Mouse (Mus musculus) embryonic facial prominence, embryonic 10.5 days (tissue): ENCODE results near the gene Ccdc157. TPM values are rescaled to one million over a fixed set of nuclear protein-coding genes. Genes with fewer than 3 reads are reported as not detected.
"Not testable (repeated sequence)": the region's sequence is repeated elsewhere in the genome, so short reads cannot be mapped to it uniquely, and the experiment has no call there.

Source experiments
- DNase-seq: peaks from one replicate; pipeline ENCODE4 v3.0.0-alpha.2; 2017; ENCODE audit warnings: low spot score
- H3K27ac ChIP-seq: fragments of 300-500 bp; sonication (generic); replicated peaks from 2 replicates; pipeline ENCODE4 v1.5.1; 2016; ENCODE audit warnings: mild to moderate bottlenecking
- H3K27me3 ChIP-seq: fragments of 300-500 bp; sonication (generic); replicated peaks from 2 replicates; pipeline ENCODE4 v1.6.1; 2016; ENCODE audit warnings: low read depth, mild to moderate bottlenecking; ENCODE audit not compliant: poor library complexity, severe bottlenecking
- H3K36me3 ChIP-seq: fragments of 300-500 bp; sonication (generic); replicated peaks from 2 replicates; pipeline ENCODE4 v1.6.1; 2016; ENCODE audit warnings: mild to moderate bottlenecking, moderate library complexity
- H3K4me1 ChIP-seq: fragments of 300-500 bp; sonication (generic); 2 replicates; pipeline ENCODE4 v1.6.1; 2016
- H3K4me3 ChIP-seq: fragments of 300-500 bp; sonication (generic); 2 replicates; pipeline ENCODE4 v1.5.1; 2016; ENCODE audit warnings: mild to moderate bottlenecking, moderate library complexity
- H3K9me3 ChIP-seq: fragments of 300-500 bp; sonication (generic); 2 replicates; pipeline ENCODE4 v1.6.1; 2016; ENCODE audit warnings: mild to moderate bottlenecking
- WGBS: fragments of 180-500 bp; shearing (Covaris S2); methylation state at CpG from one replicate; pipeline ENCODE4 v1.1.7; 2016; 5-methylcytosine and 5-hydroxymethylcytosine counted together
- polyA plus RNA-seq: library from polyadenylated mRNA; unstranded; fragments of >200 nt; fragmentation: Nextera tagmentation; extraction: Ambion mirVana; gene quantifications from 2 replicates; pipeline ENCODE4 v1.2.1, GENCODE M21; 2016

Ccdc157 gene
- polyA plus RNA-seq, 1 experiment from 2014 or later = 8.0 TPM

GRCm38 (mm10) chr11:4119635-4120034 is 40.5 kb downstream of the Ccdc157 start:
- no peaks in the 10 kb centered on the region for H3K36me3 ChIP-seq
- 82% methylated on average over 5 of the region's 5 CpGs for WGBS
- H3K4me3 ChIP-seq = no peak overlapping the region
- H3K9me3 ChIP-seq = no peaks in the 10 kb centered on the region
- H3K27me3 ChIP-seq = peaks cover 54% of the 10 kb centered on the region
- H3K4me1 ChIP-seq = peaks cover 17% of the 10 kb centered on the region
- H3K27ac ChIP-seq = no peak overlapping the region
- no peak for DNase-seq

DNA sequence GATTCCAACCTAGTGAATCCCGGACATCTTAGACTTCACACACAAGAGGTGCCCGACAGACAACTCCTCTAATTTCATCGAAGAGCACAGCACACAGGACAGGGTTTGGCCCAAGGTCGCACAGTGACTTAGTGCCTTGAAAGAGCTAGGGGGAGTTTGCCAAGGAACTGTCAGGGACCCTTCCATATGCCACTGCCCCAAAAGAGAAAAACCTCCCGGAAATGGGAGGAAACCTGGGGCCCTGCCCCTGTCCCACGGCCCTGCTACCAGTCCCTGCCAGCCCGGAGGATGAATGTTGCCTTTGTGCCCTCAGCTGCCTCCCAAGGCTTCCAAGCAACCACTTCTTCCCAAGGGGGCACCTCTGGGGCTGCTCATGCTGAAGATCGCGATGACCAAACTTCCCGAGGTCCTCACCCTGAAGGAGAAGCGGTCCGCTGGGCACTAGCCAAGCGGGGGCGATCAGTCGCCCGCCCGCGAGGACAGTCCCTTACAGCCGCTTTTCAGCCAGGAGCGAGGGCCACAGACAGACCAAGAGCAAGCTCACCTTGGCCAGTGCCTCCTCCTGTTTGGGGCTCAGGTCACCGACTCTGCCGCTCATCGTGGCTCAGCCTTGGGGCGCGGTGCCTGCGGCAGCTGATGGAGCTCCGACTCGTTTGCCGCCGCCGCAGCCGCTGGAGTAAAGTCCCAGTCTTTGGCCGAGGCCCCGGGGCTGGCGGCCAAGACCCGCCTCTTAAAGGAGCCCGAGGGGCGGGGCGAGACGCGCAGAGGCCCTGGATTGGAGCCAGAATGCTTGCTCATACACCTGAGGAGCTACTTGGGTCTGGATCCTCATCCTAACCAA is 41.8 kb downstream of the Ccdc157 start:
- Histone ChIP-seq H3K4me3 (peak overlapping the region; percentile 68), H3K4me1 (peaks cover 17% of the 10 kb centered on the region), H3K27ac (peak overlapping the region; percentile 62; the same call in 1 of the 2 replicates), H3K27me3 (peaks cover 54% of the 10 kb centered on the region), H3K9me3 (no peaks in the 10 kb centered on the region), H3K36me3 (no peaks in the 10 kb centered on the region)
- WGBS = 3% methylated on average over 41 of the region's 41 CpGs
- peak; percentile 80 for DNase-seq

DNA sequence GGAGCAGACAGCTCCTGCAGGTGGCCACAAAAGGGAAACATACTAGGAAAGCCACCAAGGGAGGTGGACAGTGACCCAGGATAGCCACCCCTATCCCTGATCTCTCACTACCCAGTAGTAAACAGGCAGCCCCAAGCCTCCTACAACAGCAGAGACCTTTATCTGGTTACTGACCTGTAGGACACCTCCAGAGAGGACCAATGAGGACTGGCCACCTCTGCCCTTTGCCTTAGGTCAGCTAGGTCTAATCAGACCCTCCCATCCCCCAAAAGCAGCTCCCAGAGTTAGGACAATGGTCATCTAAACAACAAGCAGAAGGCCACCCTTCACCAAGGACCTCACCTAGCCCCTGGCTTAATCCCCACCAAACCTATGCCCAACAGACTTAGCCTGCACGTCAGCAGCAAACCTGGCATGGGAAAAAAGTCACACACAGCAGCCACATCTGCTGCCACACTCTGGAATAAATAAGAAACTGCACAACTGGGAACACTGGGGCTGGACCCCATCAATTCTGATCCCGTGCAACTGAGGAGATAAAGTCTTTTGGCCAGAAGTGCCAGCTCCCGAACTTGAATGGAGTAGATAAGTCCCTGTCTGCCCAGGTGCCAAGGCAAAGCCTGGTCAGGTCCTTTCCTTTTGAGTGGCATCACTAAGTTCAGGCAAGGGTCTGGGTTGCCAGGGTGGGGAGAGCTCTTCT is 42.6 kb downstream of the Ccdc157 start:
- H3K4me1 ChIP-seq = peaks cover 17% of the 10 kb centered on the region
- peak overlapping the region; percentile 68 for H3K4me3 ChIP-seq
- no peak overlapping the region for H3K27ac ChIP-seq
- peaks cover 54% of the 10 kb centered on the region for H3K27me3 ChIP-seq
- H3K36me3 ChIP-seq = no peaks in the 10 kb centered on the region
- 42% methylated on average over 3 of the region's 3 CpGs for WGBS
- no peak for DNase-seq
- H3K9me3 ChIP-seq = no peaks in the 10 kb centered on the region

DNA sequence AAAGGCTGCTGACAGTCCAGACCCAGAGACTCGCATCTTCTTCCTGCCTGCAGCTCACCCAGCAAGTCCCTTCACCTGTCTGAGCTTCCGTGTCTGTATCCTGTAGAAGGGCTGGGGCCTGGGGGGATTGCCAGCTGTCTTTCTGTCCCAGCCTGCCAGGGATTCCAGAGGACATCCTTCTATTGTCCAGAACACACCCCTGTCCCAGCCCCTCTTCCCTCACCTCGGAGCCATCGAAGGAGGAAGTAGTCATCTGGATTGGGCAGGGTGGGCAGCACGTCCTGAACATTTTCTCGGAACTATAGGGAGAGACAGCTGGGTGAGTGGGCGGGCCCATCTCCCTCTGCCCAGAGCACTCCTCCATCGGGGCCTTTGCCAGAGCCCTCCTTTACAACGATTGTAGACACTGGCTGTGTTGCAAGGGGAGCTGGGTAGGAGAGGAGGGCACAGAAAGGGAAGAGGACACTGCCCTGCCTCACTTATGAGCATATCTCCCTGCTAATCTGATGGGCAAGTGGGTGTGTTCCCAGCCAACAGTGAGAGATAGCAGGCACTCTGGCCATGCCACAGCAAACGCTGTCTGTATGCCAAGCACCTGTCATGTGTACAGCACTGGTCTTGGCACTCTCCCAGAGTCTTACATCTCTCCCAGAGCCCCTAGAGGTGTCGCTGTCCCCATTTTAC is 43.5 kb downstream of the Ccdc157 start:
- Histone ChIP-seq H3K27ac (no peak overlapping the region), H3K27me3 (peaks cover 54% of the 10 kb centered on the region), H3K4me3 (no peak overlapping the region), H3K4me1 (peaks cover 17% of the 10 kb centered on the region), H3K36me3 (no peaks in the 10 kb centered on the region), H3K9me3 (no peaks in the 10 kb centered on the region)
- DNase-seq = no peak
- 62% methylated on average over 11 of the region's 11 CpGs for WGBS

- Histone ChIP-seq H3K4me1 (peaks cover 17% of the 10 kb centered on the region), H3K36me3 (no peaks in the 10 kb centered on the region), H3K27me3 (peaks cover 45% of the 10 kb centered on the region), H3K4me3 (no peak overlapping the region), H3K9me3 (no peaks in the 10 kb centered on the region), H3K27ac (no peak overlapping the region)
- DNase-seq = no peak
- 91% methylated on average over 4 of the region's 4 CpGs for WGBS
Observed at GRCm38 (mm10) chr11:4115407-4115806, 44.7 kb downstream of the Ccdc157 start.

- not testable (repeated sequence) for H3K4me3 ChIP-seq, H3K36me3 ChIP-seq, H3K9me3 ChIP-seq, H3K27ac ChIP-seq, DNase-seq
- H3K4me1 ChIP-seq = peaks cover 17% of the 10 kb centered on the region
- WGBS = 86% methylated on average over 6 of the region's 6 CpGs
- H3K27me3 ChIP-seq = peaks cover 37% of the 10 kb centered on the region
Observed at GRCm38 (mm10) chr11:4114541-4114940, 45.6 kb downstream of the Ccdc157 start.

DNA sequence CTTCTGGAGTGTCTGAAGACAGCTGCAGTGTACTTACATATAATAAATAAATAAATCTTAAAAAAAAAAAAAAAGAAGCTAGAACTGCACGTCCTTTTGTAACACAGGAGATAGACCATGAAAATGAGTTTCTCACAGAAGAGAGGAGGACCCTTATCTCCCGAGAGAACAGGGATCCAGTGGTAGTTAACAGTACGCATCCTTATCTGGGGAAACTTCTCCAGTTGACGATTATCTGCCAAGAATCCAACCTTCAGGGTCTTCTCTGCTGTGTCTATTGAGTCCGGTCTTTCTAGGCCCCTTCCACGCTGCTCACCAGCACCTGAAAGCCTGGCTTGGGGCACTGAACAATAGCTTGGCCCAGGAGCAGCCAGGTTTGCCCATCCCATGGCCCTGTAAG is 46.1 kb downstream of the Ccdc157 start:
- no peak overlapping the region for H3K4me3 ChIP-seq
- no peak overlapping the region for H3K27ac ChIP-seq
- H3K27me3 ChIP-seq = peaks cover 31% of the 10 kb centered on the region
- H3K36me3 ChIP-seq = no peaks in the 10 kb centered on the region
- H3K9me3 ChIP-seq = no peaks in the 10 kb centered on the region
- 84% methylated on average over 6 of the region's 6 CpGs for WGBS
- no peak for DNase-seq
- H3K4me1 ChIP-seq = peaks cover 21% of the 10 kb centered on the region

GRCm38 (mm10) chr11:4113496-4113895 is 46.6 kb downstream of the Ccdc157 start:
- no peak overlapping the region for H3K27ac ChIP-seq
- DNase-seq = no peak
- H3K27me3 ChIP-seq = peaks cover 26% of the 10 kb centered on the region
- WGBS = 86% methylated on average over 4 of the region's 4 CpGs
- no peaks in the 10 kb centered on the region for H3K36me3 ChIP-seq
- H3K9me3 ChIP-seq = no peaks in the 10 kb centered on the region
- H3K4me3 ChIP-seq = no peak overlapping the region
- peaks cover 18% of the 10 kb centered on the region for H3K4me1 ChIP-seq

DNA sequence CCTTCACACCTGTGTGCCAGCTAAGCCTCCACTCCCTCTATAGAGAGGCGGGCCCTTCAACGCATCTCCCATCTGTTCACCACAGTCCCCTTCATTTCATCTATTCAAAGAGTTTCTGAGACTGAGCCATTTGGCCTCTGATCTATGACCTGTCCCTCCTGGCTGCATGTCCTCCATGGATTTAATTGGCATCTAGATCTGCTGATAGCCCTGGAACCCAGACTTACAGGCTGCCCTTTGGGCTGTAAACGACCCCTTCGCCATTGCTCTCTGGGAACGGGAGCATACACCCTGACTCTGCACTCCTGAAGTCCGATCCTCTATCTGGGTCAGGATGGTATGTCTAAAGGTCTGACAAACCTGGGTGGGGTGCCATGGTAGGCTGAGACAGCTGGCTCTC is 47.2 kb downstream of the Ccdc157 start:
- no peak for DNase-seq
- H3K4me1 ChIP-seq = peaks cover 12% of the 10 kb centered on the region
- H3K27ac ChIP-seq = no peak overlapping the region
- H3K27me3 ChIP-seq = peaks cover 20% of the 10 kb centered on the region
- H3K9me3 ChIP-seq = no peaks in the 10 kb centered on the region
- H3K4me3 ChIP-seq = no peak overlapping the region
- WGBS = 88% methylated on average over 6 of the region's 6 CpGs
- no peaks in the 10 kb centered on the region for H3K36me3 ChIP-seq

DNA sequence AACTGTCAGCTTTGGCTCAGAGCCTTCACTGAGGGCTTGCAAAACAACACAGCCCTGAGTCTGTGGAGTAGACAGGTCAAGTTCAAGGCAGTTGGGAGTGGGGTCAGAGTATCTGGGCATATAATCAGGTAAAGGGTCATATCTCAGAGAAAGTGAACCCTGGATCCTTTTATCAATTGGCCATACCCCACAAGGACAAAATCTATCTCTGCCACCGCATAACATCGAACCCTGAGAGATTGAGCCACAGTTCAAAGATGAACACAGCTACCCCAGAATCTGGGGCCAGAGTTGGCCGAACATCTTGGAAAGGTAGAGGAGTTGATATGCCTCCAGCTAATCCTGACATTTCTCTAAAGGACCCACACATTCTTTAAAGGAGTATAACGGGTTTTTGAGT is 48.1 kb downstream of the Ccdc157 start:
- no peak overlapping the region for H3K27ac ChIP-seq
- H3K9me3 ChIP-seq = no peaks in the 10 kb centered on the region
- peaks cover 12% of the 10 kb centered on the region for H3K27me3 ChIP-seq
- 0 out of 2 replicates have a peak, but pooled peaks cover 6% of the 10 kb centered on the region for H3K4me1 ChIP-seq
- no peak for DNase-seq
- H3K4me3 ChIP-seq = no peak overlapping the region
- H3K36me3 ChIP-seq = no peaks in the 10 kb centered on the region
- 88% methylated on average over 4 of the region's 4 CpGs for WGBS

DNA sequence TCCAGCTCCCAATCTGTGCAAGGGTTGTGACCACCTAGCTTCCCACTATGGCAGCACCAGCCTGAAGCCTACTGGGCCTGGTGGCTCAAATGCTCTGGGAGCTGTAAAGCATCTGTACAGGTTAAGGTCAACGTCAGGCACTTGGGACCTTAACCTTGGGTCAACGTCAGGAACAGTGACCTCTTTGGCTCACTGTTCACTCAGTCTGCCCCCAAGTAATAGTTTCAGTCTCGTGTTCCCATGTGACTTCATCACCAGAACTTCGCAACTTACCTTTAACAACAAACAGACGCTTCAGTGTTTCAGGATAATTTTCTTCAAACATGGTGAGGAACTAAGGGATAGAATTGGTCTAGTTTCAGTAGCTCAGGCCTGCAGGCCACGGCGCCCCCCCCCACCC is 51.4 kb downstream of the Ccdc157 start:
- no peak overlapping the region for H3K27ac ChIP-seq

GRCm38 (mm10) chr11:4107901-4108300 is 52.2 kb downstream of the Ccdc157 start:
- DNase-seq, H3K27me3 ChIP-seq, H3K9me3 ChIP-seq, H3K4me1 ChIP-seq, H3K27ac ChIP-seq, H3K36me3 ChIP-seq, H3K4me3 ChIP-seq: not testable (repeated sequence)
- WGBS = 93% methylated on average over 6 of the region's 6 CpGs

More for the DNA sequence above, 51.4 kb downstream of the Ccdc157 start:
- Histone ChIP-seq H3K9me3 (no peaks in the 10 kb centered on the region), H3K4me3 (no peak overlapping the region), H3K4me1 (0 out of 2 replicates have a peak, but pooled peaks cover 6% of the 10 kb centered on the region), H3K36me3 (no peaks in the 10 kb centered on the region), H3K27me3 (no peaks in the 10 kb centered on the region)
- WGBS = 69% methylated on average over 7 of the region's 7 CpGs
- DNase-seq = no peak
